Mouse (Mus musculus): ENCODE measurements at regions not wholly inside any gene's neighbourhood (a gene's known extent, or its start where the extent isn't known, plus 50 kb on each side); places are given as distances from the start of the nearest gene placed in this dataset.

DNA sequence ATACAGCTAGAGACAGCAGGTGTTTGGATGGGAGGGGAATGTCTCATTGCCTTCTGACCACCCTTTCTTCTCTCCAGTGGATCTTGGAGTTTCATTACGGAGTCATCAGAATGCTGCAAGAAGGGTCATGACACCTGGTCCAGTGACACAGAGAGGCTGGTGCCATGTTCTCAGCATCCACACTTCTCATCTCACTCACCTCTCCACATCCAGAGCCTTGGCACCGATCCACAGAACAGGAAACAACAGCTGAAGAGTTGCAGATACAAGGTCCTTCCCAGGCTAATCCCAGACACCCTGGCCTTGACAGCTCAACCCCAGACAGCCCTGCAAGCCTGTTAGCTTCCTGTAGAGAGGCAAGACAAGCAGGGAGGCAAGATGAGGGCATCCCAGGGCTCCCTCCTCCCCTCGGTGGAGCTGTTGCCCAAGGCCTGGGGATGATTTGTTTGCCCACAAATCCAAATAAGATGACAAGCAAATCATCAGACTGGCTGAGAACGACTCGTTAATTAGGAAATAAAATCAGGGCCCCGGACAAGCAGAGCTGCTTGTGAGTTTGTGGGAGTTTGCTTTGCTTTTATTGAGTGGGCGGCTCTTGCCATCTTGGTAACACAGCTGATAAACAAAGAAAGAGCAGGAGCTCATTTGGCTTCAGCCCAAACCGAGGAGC, 274.4 kb downstream of the Cbln1 start:
- 52% methylated on average over 8 of the region's 8 CpGs for WGBS
- Histone ChIP-seq H3K4me3 (no peak overlapping the region), H3K4me2 (no peak overlapping the region), H3K36me3 (no peaks in the 10 kb centered on the region), H3K9me3 (no peaks in the 10 kb centered on the region), H3K4me1 (peaks cover 44% of the 10 kb centered on the region), H3K9ac (no peak overlapping the region), H3K27ac (no peak overlapping the region), H3K27me3 (no peaks in the 10 kb centered on the region)
- no peak for ATAC-seq (ENCODE audit: insufficient number of reproducible peaks, insufficient read depth, low FRiP score, low TSS enrichment, low read depth)

DNA sequence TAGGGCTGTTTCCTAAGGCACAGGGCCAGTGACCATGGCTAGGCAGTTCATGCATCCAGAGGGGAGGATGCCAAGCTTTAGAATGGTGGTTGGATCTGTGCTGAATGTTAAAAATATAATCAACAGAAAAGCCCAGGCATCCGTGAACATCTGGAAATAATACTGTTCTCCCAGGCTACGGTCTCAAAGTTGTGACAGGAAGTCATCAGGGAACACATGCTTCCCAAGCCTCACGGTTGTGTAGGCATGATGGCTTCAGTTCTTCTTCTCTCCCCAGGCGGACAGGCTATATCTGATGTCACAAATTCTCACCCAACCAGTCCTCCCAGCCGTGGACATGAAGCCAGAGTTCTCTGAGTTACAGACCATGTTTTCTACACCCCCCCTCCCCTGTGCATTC, 275.4 kb downstream of the Cbln1 start:
- 9% methylated on average over 5 of the region's 5 CpGs for WGBS
- H3K9me3 ChIP-seq = no peaks in the 10 kb centered on the region
- no peak for ATAC-seq (ENCODE audit: insufficient number of reproducible peaks, insufficient read depth, low FRiP score, low TSS enrichment, low read depth)
- peaks cover 44% of the 10 kb centered on the region for H3K4me1 ChIP-seq
- H3K9ac ChIP-seq = no peak overlapping the region
- H3K4me2 ChIP-seq = peak overlapping the region; percentile 12; the same call in 1 of the 2 replicates
- H3K27ac ChIP-seq = no peak overlapping the region
- no peaks in the 10 kb centered on the region for H3K36me3 ChIP-seq
- no peaks in the 10 kb centered on the region for H3K27me3 ChIP-seq
- H3K4me3 ChIP-seq = no peak overlapping the region

- 84% methylated on average over 5 of the region's 5 CpGs for WGBS
- ATAC-seq (ENCODE audit: insufficient number of reproducible peaks, insufficient read depth, low FRiP score, low TSS enrichment, low read depth) = no peak
- Histone ChIP-seq H3K36me3 (no peaks in the 10 kb centered on the region), H3K4me3 (no peak overlapping the region), H3K9ac (no peak overlapping the region), H3K27ac (no peak overlapping the region), H3K4me2 (no peak overlapping the region), H3K4me1 (peaks cover 44% of the 10 kb centered on the region), H3K27me3 (no peaks in the 10 kb centered on the region), H3K9me3 (no peaks in the 10 kb centered on the region)
Measured at GRCm38 (mm10) chr8:87196050-87196449, 276.4 kb downstream of the Cbln1 start.

DNA sequence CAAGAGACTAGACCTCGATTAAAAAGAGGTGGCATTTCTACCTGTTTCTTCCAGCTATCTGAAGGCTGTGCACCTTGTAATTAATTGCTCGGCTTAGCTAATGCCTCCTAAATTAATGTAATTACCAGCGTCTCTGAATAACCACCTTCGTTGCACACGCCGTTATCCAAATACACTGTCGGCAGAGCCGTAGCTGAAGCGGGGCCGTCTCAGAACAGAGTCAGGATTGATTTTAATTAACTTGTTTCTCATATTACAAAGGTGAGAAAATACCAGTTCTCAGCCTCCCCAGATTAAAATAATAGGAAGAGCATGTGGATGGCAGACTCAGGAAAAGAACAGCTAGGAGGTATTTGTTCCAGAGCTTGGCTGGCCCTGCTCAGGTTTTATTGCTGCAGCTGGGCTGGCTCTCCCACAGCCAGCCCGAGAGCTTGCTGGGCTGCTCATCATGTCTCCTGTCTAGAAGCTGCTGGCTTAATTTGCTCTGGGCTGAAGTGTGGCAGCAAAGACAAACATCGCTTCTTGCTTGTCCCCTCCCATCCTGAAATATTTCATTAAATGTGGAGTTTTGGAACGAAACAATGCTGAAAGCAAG, 282.5 kb downstream of the Cbln1 start:
- peaks cover 5% of the 10 kb centered on the region; the same call in 1 of the 2 replicates for H3K4me1 ChIP-seq
- no peak overlapping the region for H3K4me3 ChIP-seq
- ATAC-seq (ENCODE audit: insufficient number of reproducible peaks, insufficient read depth, low FRiP score, low TSS enrichment, low read depth) = no peak
- 50% methylated on average over 13 of the region's 13 CpGs for WGBS
- no peak overlapping the region for H3K9ac ChIP-seq
- peak overlapping the region; percentile 2; the same call in 1 of the 2 replicates for H3K27ac ChIP-seq
- no peaks in the 10 kb centered on the region for H3K9me3 ChIP-seq
- H3K4me2 ChIP-seq = no peak overlapping the region
- H3K36me3 ChIP-seq = no peaks in the 10 kb centered on the region
- no peaks in the 10 kb centered on the region for H3K27me3 ChIP-seq

DNA sequence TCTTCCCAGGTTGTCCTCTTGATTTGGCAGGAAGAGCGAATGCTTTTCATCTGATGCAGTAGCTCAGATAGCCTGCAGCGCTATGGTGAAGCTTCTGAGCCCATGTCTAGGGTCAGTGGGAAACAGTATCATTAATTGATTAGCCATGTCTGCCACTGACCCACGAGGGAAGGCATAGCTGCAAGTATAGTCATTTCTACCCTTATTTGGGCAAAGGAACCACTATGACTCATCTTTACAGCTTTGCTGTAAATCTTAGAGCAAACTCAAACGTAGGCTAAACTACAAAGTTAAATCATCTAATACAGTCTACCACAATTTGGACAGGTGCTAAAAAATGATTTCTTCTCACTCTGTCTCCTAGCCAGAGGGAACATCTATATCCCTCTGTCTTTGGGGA, 289.5 kb downstream of the Cbln1 start:
- Histone ChIP-seq H3K36me3 (no peaks in the 10 kb centered on the region), H3K4me1 (no peaks in the 10 kb centered on the region), H3K27me3 (no peaks in the 10 kb centered on the region), H3K4me3 (no peak overlapping the region), H3K27ac (no peak overlapping the region), H3K9me3 (no peaks in the 10 kb centered on the region), H3K9ac (no peak overlapping the region), H3K4me2 (no peak overlapping the region)
- WGBS = 70% methylated on average over 4 of the region's 4 CpGs
- no peak for ATAC-seq (ENCODE audit: insufficient number of reproducible peaks, insufficient read depth, low FRiP score, low TSS enrichment, low read depth)

- no peaks in the 10 kb centered on the region for H3K4me1 ChIP-seq
- 83% methylated on average over 4 of the region's 4 CpGs for WGBS
- no peaks in the 10 kb centered on the region for H3K36me3 ChIP-seq
- H3K4me3 ChIP-seq = no peak overlapping the region
- no peaks in the 10 kb centered on the region for H3K9me3 ChIP-seq
- H3K9ac ChIP-seq = no peak overlapping the region
- ATAC-seq (ENCODE audit: insufficient number of reproducible peaks, insufficient read depth, low FRiP score, low TSS enrichment, low read depth) = no peak
- no peaks in the 10 kb centered on the region for H3K27me3 ChIP-seq
- H3K4me2 ChIP-seq = no peak overlapping the region
- no peak overlapping the region for H3K27ac ChIP-seq
Measured at GRCm38 (mm10) chr8:87178561-87178960, 293.5 kb upstream of the N4bp1 start.

- no peak overlapping the region for H3K4me3 ChIP-seq
- H3K27me3 ChIP-seq = no peaks in the 10 kb centered on the region
- 76% methylated on average over 6 of the region's 6 CpGs for WGBS
- no peaks in the 10 kb centered on the region for H3K36me3 ChIP-seq
- H3K27ac ChIP-seq = no peak overlapping the region
- H3K4me2 ChIP-seq = no peak overlapping the region
- H3K9me3 ChIP-seq = no peaks in the 10 kb centered on the region
- H3K9ac ChIP-seq = no peak overlapping the region
- H3K4me1 ChIP-seq = no peaks in the 10 kb centered on the region
- ATAC-seq (ENCODE audit: insufficient number of reproducible peaks, insufficient read depth, low FRiP score, low TSS enrichment, low read depth) = no peak
Measured at GRCm38 (mm10) chr8:87177620-87178019, 292.6 kb upstream of the N4bp1 start.

DNA sequence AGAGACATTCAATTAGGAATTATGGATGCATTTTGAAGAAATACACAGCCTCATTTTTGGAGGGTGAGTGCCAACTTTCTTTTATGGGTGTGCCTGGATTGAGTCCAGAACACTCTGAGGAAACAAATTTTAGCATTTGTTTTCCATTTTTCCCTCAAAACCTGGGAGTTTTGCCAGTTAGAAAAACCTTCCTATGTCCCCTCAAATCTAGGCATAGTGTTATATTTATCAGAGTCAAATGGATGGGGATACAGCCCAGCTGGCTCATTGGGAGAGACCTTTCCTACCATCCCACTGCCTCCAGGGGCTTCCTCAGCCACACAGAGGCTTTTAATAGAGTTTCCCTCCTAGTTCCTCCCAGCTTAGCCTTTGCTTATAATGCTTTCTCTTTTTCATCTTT, 290.0 kb upstream of the N4bp1 start:
- no peak overlapping the region for H3K27ac ChIP-seq
- no peaks in the 10 kb centered on the region for H3K4me1 ChIP-seq
- no peak overlapping the region for H3K4me2 ChIP-seq
- H3K27me3 ChIP-seq = no peaks in the 10 kb centered on the region
- no peaks in the 10 kb centered on the region for H3K36me3 ChIP-seq
- ATAC-seq (ENCODE audit: insufficient number of reproducible peaks, insufficient read depth, low FRiP score, low TSS enrichment, low read depth) = no peak
- H3K4me3 ChIP-seq = no peak overlapping the region
- no peaks in the 10 kb centered on the region for H3K9me3 ChIP-seq
- H3K9ac ChIP-seq = no peak overlapping the region

DNA sequence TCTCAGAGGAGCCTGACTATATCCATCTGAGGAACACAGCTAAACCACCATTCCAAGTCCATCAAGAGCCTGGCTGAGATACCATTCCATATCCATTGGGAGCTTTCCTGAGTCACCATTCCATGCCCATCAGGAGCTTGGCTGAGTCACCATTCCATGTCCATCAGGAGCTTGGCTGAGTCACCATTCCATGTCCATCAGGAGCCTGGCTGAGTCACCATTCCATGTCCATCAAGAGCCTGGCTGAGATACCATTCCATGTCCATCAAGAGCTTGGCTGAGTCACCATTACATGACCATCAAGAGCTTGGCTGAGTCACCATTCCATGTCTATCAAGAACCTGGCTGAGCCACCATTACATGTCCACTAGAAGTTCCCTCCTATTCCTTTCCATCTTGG, 288.7 kb upstream of the N4bp1 start:
- H3K27ac ChIP-seq = no peak overlapping the region
- H3K4me2 ChIP-seq = no peak overlapping the region
- H3K9me3 ChIP-seq = no peaks in the 10 kb centered on the region
- no peaks in the 10 kb centered on the region for H3K36me3 ChIP-seq
- H3K4me3 ChIP-seq = no peak overlapping the region
- H3K4me1 ChIP-seq = no peaks in the 10 kb centered on the region
- H3K9ac ChIP-seq = no peak overlapping the region
- no peak for ATAC-seq (ENCODE audit: insufficient number of reproducible peaks, insufficient read depth, low FRiP score, low TSS enrichment, low read depth)
- H3K27me3 ChIP-seq = no peaks in the 10 kb centered on the region

DNA sequence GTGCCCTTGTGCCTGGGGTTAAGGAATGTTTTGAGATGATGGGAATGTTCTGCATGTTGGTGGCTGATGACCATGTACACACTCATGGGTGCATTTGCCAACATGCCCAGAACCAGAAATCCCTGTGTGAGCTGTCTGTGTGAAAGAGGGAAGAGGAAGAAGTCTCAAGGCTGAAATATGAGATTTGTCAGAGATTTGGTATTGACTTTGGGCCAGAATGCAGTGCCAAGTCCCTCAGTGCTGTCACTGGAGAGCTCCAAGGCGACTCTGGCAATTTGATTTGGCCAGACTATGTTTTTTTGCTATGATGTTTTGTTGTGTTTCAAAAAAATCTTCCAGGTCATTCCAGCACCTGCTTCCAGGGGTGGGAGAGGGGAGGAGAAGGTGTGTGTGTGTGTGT, 281.7 kb upstream of the N4bp1 start:
- Histone ChIP-seq H3K4me2 (no peak overlapping the region), H3K36me3 (no peaks in the 10 kb centered on the region), H3K9me3 (no peaks in the 10 kb centered on the region), H3K27ac (no peak overlapping the region), H3K9ac (no peak overlapping the region), H3K4me3 (no peak overlapping the region), H3K4me1 (no peaks in the 10 kb centered on the region), H3K27me3 (no peaks in the 10 kb centered on the region)
- WGBS = 50% methylated on average over 1 of the region's 1 CpGs
- ATAC-seq (ENCODE audit: insufficient number of reproducible peaks, insufficient read depth, low FRiP score, low TSS enrichment, low read depth) = no peak

DNA sequence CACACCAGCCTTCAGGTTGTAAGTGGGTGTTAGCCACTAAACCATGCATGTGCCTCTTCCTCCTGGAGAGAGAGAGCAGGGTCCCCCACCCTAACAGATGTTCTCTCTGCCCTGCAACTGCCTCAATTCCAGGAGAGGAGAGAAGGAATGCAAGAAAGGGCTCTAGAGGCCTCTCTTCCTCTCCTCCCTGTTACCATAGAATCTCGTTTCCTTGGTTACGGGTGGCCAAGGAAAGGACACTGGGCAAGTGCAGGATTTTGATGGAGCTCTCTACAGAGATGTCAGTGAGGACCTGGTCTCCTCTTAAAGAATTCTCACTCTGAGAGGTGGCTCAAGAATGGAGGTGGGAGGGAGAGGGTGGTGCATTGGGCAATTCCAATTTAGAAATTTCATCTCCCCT, 275.4 kb upstream of the N4bp1 start:
- ATAC-seq (ENCODE audit: insufficient number of reproducible peaks, insufficient read depth, low FRiP score, low TSS enrichment, low read depth) = no peak
- 70% methylated on average over 2 of the region's 2 CpGs for WGBS
- no peaks in the 10 kb centered on the region for H3K36me3 ChIP-seq
- H3K27me3 ChIP-seq = no peaks in the 10 kb centered on the region; the same call in 1 of the 2 replicates
- no peaks in the 10 kb centered on the region for H3K4me1 ChIP-seq
- no peak overlapping the region for H3K4me3 ChIP-seq
- H3K27ac ChIP-seq = no peak overlapping the region
- H3K9me3 ChIP-seq = no peaks in the 10 kb centered on the region
- no peak overlapping the region for H3K9ac ChIP-seq
- H3K4me2 ChIP-seq = no peak overlapping the region

GRCm38 (mm10) chr8:87158322-87158721, 273.3 kb upstream of the N4bp1 start:
- Histone ChIP-seq H3K9ac (no peak overlapping the region), H3K4me3 (no peak overlapping the region), H3K27ac (no peak overlapping the region), H3K9me3 (no peaks in the 10 kb centered on the region), H3K4me2 (no peak overlapping the region), H3K36me3 (no peaks in the 10 kb centered on the region), H3K27me3 (no peaks in the 10 kb centered on the region; the same call in 1 of the 2 replicates), H3K4me1 (no peaks in the 10 kb centered on the region)
- WGBS = 46% methylated on average over 8 of the region's 8 CpGs
- ATAC-seq (ENCODE audit: insufficient number of reproducible peaks, insufficient read depth, low FRiP score, low TSS enrichment, low read depth) = no peak

Measured in embryonic facial prominence, embryonic 13.5 days (tissue).